Mouse (Mus musculus) liver, embryonic 12.5 days (tissue): ENCODE measurements at regions not wholly inside any gene's neighbourhood (a gene's known extent, or its start where the extent isn't known, plus 50 kb on each side); places are given as distances from the start of the nearest gene placed in this dataset.

Source experiments
- ATAC-seq: fragments of 200-750 bp; cut with Nextera tagmentation; 2 replicates; pipeline ENCODE4 v1.8.0; 2017; ENCODE audit warnings: moderate number of reproducible peaks, mild to moderate bottlenecking, moderate library complexity
- H3K27ac ChIP-seq: fragments of 300-500 bp; sonication (generic); 2 replicates; pipeline ENCODE4 v1.5.1; 2016; ENCODE audit warnings: mild to moderate bottlenecking
- H3K27me3 ChIP-seq: fragments of 300-500 bp; sonication (generic); replicated peaks from 2 replicates; pipeline ENCODE4 v1.6.1; 2016; ENCODE audit warnings: mild to moderate bottlenecking, moderate library complexity
- H3K36me3 ChIP-seq: fragments of 300-500 bp; sonication (generic); 2 replicates; pipeline ENCODE4 v1.6.1; 2016; ENCODE audit warnings: mild to moderate bottlenecking, moderate library complexity
- H3K4me1 ChIP-seq: fragments of 300-500 bp; sonication (generic); 2 replicates; pipeline ENCODE4 v1.6.1; 2016
- H3K4me2 ChIP-seq: fragments of 300-500 bp; sonication (generic); 2 replicates; pipeline ENCODE4 v1.6.1; 2016; ENCODE audit warnings: mild to moderate bottlenecking, moderate library complexity
- H3K4me3 ChIP-seq: fragments of 300-500 bp; sonication (generic); 2 replicates; pipeline ENCODE4 v1.5.1; 2016; ENCODE audit warnings: mild to moderate bottlenecking, moderate library complexity
- H3K9ac ChIP-seq: fragments of 300-500 bp; sonication (generic); 2 replicates; pipeline ENCODE4 v1.6.1; 2016; ENCODE audit warnings: mild to moderate bottlenecking, moderate library complexity
- H3K9me3 ChIP-seq: fragments of 300-500 bp; sonication (generic); replicated peaks from 2 replicates; pipeline ENCODE4 v1.6.1; 2016; ENCODE audit warnings: mild to moderate bottlenecking, moderate library complexity
- WGBS: fragments of 180-500 bp; shearing (Covaris S2); methylation state at CpG from one replicate; pipeline ENCODE4 v1.1.7; 2016; ENCODE audit not compliant: insufficient replicate concordance; 5-methylcytosine and 5-hydroxymethylcytosine counted together

GRCm38 (mm10) chr4:107736866-107737265 lies 52.8 kb upstream of the Dmrtb1 start:
- Histone ChIP-seq H3K4me3 (no peak overlapping the region), H3K4me1 (0 out of 2 replicates have a peak, but pooled peaks cover 6% of the 10 kb centered on the region), H3K27ac (no peak overlapping the region), H3K9ac (no peak overlapping the region), H3K9me3 (no peaks in the 10 kb centered on the region), H3K4me2 (no peak overlapping the region), H3K27me3 (peaks cover 59% of the 10 kb centered on the region), H3K36me3 (no peaks in the 10 kb centered on the region)
- WGBS = 83% methylated on average over 8 of the region's 8 CpGs
- no peak for ATAC-seq

DNA sequence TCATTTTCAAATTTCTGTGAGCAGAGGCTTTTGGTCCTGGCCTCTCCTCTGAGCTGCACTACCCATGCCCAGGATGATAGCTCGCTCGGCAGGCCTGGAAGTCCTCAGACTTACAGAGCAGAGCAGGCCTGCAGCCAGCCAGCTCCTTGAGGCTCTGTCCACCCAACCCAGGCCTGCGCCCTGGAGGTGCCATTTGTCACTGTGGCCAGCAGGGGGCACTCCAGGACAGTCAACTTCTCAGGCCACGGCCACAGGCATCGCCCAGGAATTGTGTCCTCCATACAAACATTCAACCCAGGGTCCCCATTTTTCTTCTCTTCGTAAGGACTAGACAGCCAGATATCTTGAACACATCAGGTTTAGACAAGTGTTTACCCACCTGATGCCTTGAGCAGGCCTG lies 53.9 kb upstream of the Dmrtb1 start:
- Histone ChIP-seq H3K36me3 (no peaks in the 10 kb centered on the region), H3K9me3 (no peaks in the 10 kb centered on the region), H3K4me1 (0 out of 2 replicates have a peak, but pooled peaks cover 6% of the 10 kb centered on the region), H3K9ac (no peak overlapping the region), H3K4me2 (no peak overlapping the region), H3K27ac (no peak overlapping the region), H3K4me3 (no peak overlapping the region), H3K27me3 (peaks cover 49% of the 10 kb centered on the region)
- ATAC-seq = peak; percentile 76
- WGBS = 5% methylated on average over 6 of the region's 6 CpGs

DNA sequence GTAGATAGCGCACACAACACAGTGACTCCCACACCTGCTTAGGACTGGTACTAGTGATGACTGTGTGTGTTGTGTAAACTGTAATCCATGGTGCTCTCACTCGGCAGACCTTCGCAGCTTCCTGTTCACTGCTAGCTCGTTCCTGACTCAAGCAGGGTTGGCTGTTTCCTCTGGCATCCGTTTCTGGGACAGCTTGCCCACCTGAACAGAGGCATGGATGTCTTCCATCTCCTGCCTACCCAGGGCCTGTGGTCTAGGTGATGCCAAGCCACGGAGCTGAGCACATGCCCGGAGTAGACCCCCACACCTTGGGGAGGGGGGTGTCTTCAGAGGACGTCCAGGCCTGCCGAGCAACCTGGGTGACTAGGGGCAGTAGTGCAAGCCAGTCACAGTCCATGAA lies 54.7 kb upstream of the Dmrtb1 start:
- Histone ChIP-seq H3K36me3 (no peaks in the 10 kb centered on the region), H3K27ac (no peak overlapping the region), H3K9me3 (no peaks in the 10 kb centered on the region), H3K4me1 (0 out of 2 replicates have a peak, but pooled peaks cover 4% of the 10 kb centered on the region), H3K9ac (no peak overlapping the region), H3K27me3 (peaks cover 49% of the 10 kb centered on the region), H3K4me2 (no peak overlapping the region), H3K4me3 (no peak overlapping the region)
- no peak for ATAC-seq
- 57% methylated on average over 9 of the region's 9 CpGs for WGBS

- WGBS = 64% methylated on average over 6 of the region's 6 CpGs
- no peak for ATAC-seq
- H3K4me2 ChIP-seq = no peak overlapping the region
- H3K27ac ChIP-seq = no peak overlapping the region
- no peak overlapping the region for H3K9ac ChIP-seq
- H3K4me1 ChIP-seq = 0 out of 2 replicates have a peak, but pooled peaks cover 4% of the 10 kb centered on the region
- no peak overlapping the region for H3K4me3 ChIP-seq
- H3K36me3 ChIP-seq = no peaks in the 10 kb centered on the region
- no peaks in the 10 kb centered on the region for H3K9me3 ChIP-seq
- H3K27me3 ChIP-seq = peaks cover 49% of the 10 kb centered on the region
These were observed 55.9 kb upstream of the Dmrtb1 start for GRCm38 (mm10) chr4:107739789-107740405.

DNA sequence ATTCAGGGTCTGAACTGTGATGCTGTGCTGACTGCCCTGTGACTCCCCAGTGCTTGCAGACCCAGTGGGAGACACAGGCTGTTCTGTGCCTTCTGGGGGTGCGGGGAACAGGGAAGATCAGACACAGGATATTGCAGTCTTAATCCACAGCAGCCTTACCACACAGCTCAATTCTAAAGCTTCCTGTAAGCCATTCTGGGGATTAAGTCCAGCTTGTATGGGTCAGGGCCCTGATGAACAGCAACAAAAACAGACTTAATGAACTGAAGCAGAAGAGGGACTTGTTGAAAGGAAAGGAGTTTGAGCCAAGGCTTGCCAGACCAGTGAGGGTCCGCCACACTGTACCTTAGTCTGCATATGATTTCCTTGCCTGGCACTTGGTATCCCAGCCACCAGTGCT lies 58.4 kb upstream of the Lrp8 start:
- H3K9me3 ChIP-seq = no peaks in the 10 kb centered on the region
- H3K4me2 ChIP-seq = no peak overlapping the region
- H3K9ac ChIP-seq = no peak overlapping the region
- H3K27ac ChIP-seq = no peak overlapping the region
- H3K4me3 ChIP-seq = no peak overlapping the region
- H3K36me3 ChIP-seq = no peaks in the 10 kb centered on the region
- H3K27me3 ChIP-seq = peaks cover 46% of the 10 kb centered on the region
- H3K4me1 ChIP-seq = peaks cover 20% of the 10 kb centered on the region
- WGBS = 40% methylated on average over 2 of the region's 2 CpGs
- no peak for ATAC-seq

DNA sequence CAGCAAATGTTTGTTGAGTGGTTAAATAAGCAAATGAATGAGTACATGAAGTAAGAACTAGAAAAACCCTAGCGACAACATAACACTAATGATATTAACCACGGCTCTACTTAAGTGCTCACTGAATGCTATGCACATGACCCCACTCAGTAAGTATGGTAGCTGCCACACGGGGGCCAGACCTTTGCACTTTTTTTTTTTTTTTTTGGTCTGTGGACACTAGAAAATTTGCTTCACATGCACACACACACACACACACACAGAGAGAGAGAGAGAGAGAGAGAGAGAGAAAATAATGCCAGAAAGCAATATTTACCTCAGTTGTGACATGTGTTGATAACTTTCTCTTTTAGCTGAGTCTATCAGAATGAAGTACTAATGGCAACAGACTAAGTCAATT lies 55.7 kb upstream of the Lrp8 start:
- Histone ChIP-seq H3K4me3 (no peak overlapping the region), H3K27me3 (peaks cover 52% of the 10 kb centered on the region), H3K9me3 (no peaks in the 10 kb centered on the region), H3K4me2 (no peak overlapping the region), H3K27ac (no peak overlapping the region), H3K9ac (no peak overlapping the region), H3K36me3 (no peaks in the 10 kb centered on the region), H3K4me1 (peaks cover 25% of the 10 kb centered on the region)
- 67% methylated on average over 3 of the region's 3 CpGs for WGBS
- ATAC-seq = no peak

DNA sequence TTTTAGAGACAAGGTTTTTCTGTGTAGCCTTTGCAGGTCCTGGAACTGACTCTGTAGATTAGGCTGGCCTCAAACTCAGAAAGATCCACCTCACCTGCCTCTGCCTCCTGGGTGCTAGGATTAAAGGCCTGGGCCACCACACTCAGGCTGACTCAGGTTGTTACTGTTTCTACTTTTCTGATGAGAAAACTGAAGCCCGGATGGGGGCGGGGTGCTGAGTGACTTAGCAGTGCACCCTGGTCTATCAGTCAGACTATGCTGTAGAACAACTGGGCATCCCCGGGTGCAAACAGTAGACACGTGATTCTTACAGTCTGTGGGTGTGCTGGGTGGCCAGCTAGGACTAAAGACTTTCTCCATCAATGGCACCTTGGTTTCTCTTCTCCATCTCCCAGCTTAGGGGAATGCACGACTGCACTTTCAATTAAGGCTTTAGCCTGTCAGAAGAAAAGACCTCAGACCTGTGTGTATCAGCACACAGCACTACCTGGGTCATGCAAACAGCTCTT lies 55.1 kb upstream of the Lrp8 start:
- no peak for ATAC-seq
- H3K4me3 ChIP-seq = no peak overlapping the region
- 45% methylated on average over 5 of the region's 5 CpGs for WGBS
- H3K36me3 ChIP-seq = no peaks in the 10 kb centered on the region
- peaks cover 54% of the 10 kb centered on the region for H3K27me3 ChIP-seq
- no peak overlapping the region for H3K27ac ChIP-seq
- peaks cover 25% of the 10 kb centered on the region for H3K4me1 ChIP-seq
- H3K4me2 ChIP-seq = no peak overlapping the region
- H3K9me3 ChIP-seq = no peaks in the 10 kb centered on the region
- no peak overlapping the region for H3K9ac ChIP-seq

DNA sequence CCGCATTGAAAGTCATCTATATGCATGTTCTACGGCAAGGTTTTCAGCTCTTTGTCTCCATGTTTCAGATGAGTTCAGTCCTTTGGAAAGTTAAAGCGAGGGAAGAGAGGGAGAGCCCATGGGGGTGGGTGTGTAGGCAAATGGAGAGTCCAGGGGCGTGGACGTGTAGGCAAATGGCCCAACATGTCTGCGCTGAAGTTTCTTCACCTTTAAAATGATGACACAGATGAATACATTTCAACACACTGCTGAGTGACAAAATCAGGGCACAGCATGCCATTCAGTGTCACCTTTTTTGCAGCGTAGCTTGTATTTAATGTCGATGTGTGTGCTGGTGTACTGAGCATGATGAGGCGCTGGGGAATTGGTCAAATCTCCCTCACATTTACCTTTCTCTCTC lies 54.6 kb upstream of the Lrp8 start:
- H3K36me3 ChIP-seq = no peaks in the 10 kb centered on the region
- peak overlapping the region; percentile 29; the same call in 1 of the 2 replicates for H3K4me2 ChIP-seq
- WGBS = 68% methylated on average over 9 of the region's 9 CpGs
- H3K27ac ChIP-seq = no peak overlapping the region
- H3K9ac ChIP-seq = no peak overlapping the region
- peaks cover 25% of the 10 kb centered on the region for H3K4me1 ChIP-seq
- H3K4me3 ChIP-seq = no peak overlapping the region
- peaks cover 54% of the 10 kb centered on the region for H3K27me3 ChIP-seq
- no peak for ATAC-seq
- H3K9me3 ChIP-seq = no peaks in the 10 kb centered on the region

GRCm38 (mm10) chr4:107747907-107748628 lies 54.0 kb upstream of the Lrp8 start:
- ATAC-seq = 0 out of 2 replicates have a peak, but pooled peaks have one; percentile 54
- H3K4me2 ChIP-seq = peak overlapping the region; percentile 29
- 11% methylated on average over 13 of the region's 13 CpGs for WGBS
- no peak overlapping the region for H3K9ac ChIP-seq
- no peaks in the 10 kb centered on the region for H3K36me3 ChIP-seq
- no peaks in the 10 kb centered on the region for H3K9me3 ChIP-seq
- H3K4me1 ChIP-seq = peaks cover 25% of the 10 kb centered on the region
- peaks cover 53% of the 10 kb centered on the region for H3K27me3 ChIP-seq
- H3K4me3 ChIP-seq = no peak overlapping the region
- no peak overlapping the region for H3K27ac ChIP-seq

DNA sequence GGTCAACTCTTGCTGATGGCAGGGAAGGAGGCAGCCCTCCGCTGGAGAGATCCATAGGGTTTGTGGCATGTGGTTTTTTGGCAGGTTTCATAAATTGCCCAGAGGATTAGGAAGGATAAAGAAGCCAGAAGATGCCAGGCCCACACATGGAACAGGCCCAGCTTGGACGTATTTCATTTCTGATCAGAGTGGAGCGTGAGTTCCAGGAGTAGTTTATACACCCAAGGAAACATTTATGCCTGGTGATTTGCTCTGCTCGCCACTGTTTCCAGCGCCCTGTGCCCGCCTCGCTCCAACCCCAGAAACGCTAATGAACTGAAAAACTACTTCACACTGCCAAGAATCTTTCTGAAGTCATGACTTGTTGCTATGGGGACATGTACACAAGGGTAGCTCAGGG lies 53.0 kb upstream of the Lrp8 start:
- peaks cover 43% of the 10 kb centered on the region for H3K27me3 ChIP-seq
- no peak for ATAC-seq
- no peaks in the 10 kb centered on the region for H3K9me3 ChIP-seq
- no peak overlapping the region for H3K9ac ChIP-seq
- no peak overlapping the region for H3K27ac ChIP-seq
- H3K4me3 ChIP-seq = no peak overlapping the region
- peaks cover 25% of the 10 kb centered on the region for H3K4me1 ChIP-seq
- H3K4me2 ChIP-seq = no peak overlapping the region
- WGBS = 75% methylated on average over 8 of the region's 8 CpGs
- H3K36me3 ChIP-seq = no peaks in the 10 kb centered on the region

GRCm38 (mm10) chr4:107750017-107750416 lies 52.0 kb upstream of the Lrp8 start:
- no peak overlapping the region for H3K4me2 ChIP-seq
- no peak overlapping the region for H3K4me3 ChIP-seq
- H3K9ac ChIP-seq = no peak overlapping the region
- H3K4me1 ChIP-seq = peaks cover 25% of the 10 kb centered on the region
- WGBS = 62% methylated on average over 9 of the region's 9 CpGs
- H3K36me3 ChIP-seq = no peaks in the 10 kb centered on the region
- no peak overlapping the region for H3K27ac ChIP-seq
- no peaks in the 10 kb centered on the region for H3K9me3 ChIP-seq
- no peak for ATAC-seq
- H3K27me3 ChIP-seq = peaks cover 33% of the 10 kb centered on the region
